In genomic region chrX:153500047-153500345, GRCm38 (mm10) we compare ENCODE assay signal across 10 mouse cellular contexts. TPM values are rescaled to one million over a fixed set of nuclear protein-coding genes. Genes with fewer than 3 reads are reported as not detected.
A peak's percentile ranks its signal among the peaks of the same experiment; 100 is the strongest.
DNase-seq lines count a peak whose midpoint lies in the region; ATAC-seq and TF ChIP-seq lines count a peak whose summit lies in the region.
"Had no signal": no experiment of that assay in that cellular context is flagged by ENCODE, and none has a peak within 500 bp of the region (broad histone marks: within the 10 kb centered on the region; RNA-seq: fewer than 3 reads in every experiment).

No protein-coding gene starts in this region.

- peak; percentile 16 for DNase-seq in gastrocnemius, adult 2 months
- DNase-seq in gastrocnemius, postnatal 4 days (ENCODE audit: low spot score in 2 of 2) = no peak
- peak; percentile 8 for DNase-seq in right cerebral cortex, postnatal 14 days
- no peak for DNase-seq in right cerebral cortex, postnatal 4 days
- DNase-seq in liver, embryonic 14.5 days (ENCODE audit: low read depth in 3 of 3, low spot score in 3 of 3) = no peak
- DNase-seq in cerebellum, adult 11-12 months = no peak
- no peak for DNase-seq in cerebellum, adult 8-10 months

- H3K9me3 ChIP-seq in heart, embryonic 15.5 days (replicated peaks) = no peaks in the 10 kb centered on the region
- H3K9me3 ChIP-seq in liver, embryonic 14.5 days (ENCODE audit: control insufficient read depth, low read length) = no peaks in the 10 kb centered on the region

- no peak overlapping the region for H3K27ac ChIP-seq in gastrocnemius, adult 2 months
- H3K27ac ChIP-seq in heart, embryonic 15.5 days = no peak overlapping the region
- no peak overlapping the region for H3K27ac ChIP-seq in liver, embryonic 14.5 days

- intact Hi-C loops in gastrocnemius, adult 2 months (cut with DNase I) = no loop called here

- H3K36me3 ChIP-seq in heart, embryonic 15.5 days = no peaks in the 10 kb centered on the region
- no peaks in the 10 kb centered on the region for H3K36me3 ChIP-seq in liver, embryonic 14.5 days (replicated peaks; ENCODE audit: control insufficient read depth, insufficient read depth, low read depth)

- peaks cover 6% of the 10 kb centered on the region for H3K4me1 ChIP-seq in heart, embryonic 15.5 days (replicated peaks)
- no peaks in the 10 kb centered on the region for H3K4me1 ChIP-seq in liver, embryonic 14.5 days (replicated peaks; ENCODE audit: control insufficient read depth in 2 of 2, insufficient read depth in 2 of 2, low read length in 1 of 2)

- no peak for ATAC-seq in heart, embryonic 15.5 days (replicated peaks; ENCODE audit: insufficient number of reproducible peaks, insufficient read depth, low FRiP score, low read depth)
- no peak for ATAC-seq in liver, embryonic 14.5 days (ENCODE audit: insufficient read depth)
- ATAC-seq: Patski had no signal

- 20% methylated on average over 12 of the region's 12 CpGs for WGBS in heart, embryonic 15.5 days
- 36% methylated on average over 12 of the region's 12 CpGs for WGBS in liver, embryonic 14.5 days (ENCODE audit: insufficient replicate concordance)

- peak overlapping the region; percentile 74 for H3K4me2 ChIP-seq in heart, embryonic 15.5 days
- peak overlapping the region; percentile 77 for H3K4me2 ChIP-seq in liver, embryonic 14.5 days (ENCODE audit: low read depth)

- peak overlapping the region; percentile 80; the same call in 1 of the 2 replicates for H3K9ac ChIP-seq in heart, embryonic 15.5 days
- no peak overlapping the region for H3K9ac ChIP-seq in liver, embryonic 14.5 days (replicated peaks)

- no peak for TF ChIP-seq EP300 in liver, embryonic 14.5 days (IDR thresholded peaks at IDR 0.05; ENCODE audit: low read depth)

- H3K4me3 ChIP-seq in gastrocnemius, adult 2 months = peak overlapping the region; percentile 81
- H3K4me3 ChIP-seq in heart, embryonic 15.5 days = peak overlapping the region; percentile 67
- peak overlapping the region; percentile 34 to 73; a peak in 3 of 4 replicates for H3K4me3 ChIP-seq in liver, embryonic 14.5 days (ENCODE audit: insufficient read depth in 1 of 2, low read depth in 2 of 2, low read length in 2 of 2)

- no peak for TF ChIP-seq CTCF in gastrocnemius, adult 2 months (IDR thresholded peaks at IDR 0.05)
- TF ChIP-seq CTCF in liver, embryonic 14.5 days (IDR thresholded peaks at IDR 0.05; ENCODE audit: low read depth) = no peak

- H3K27me3 ChIP-seq in heart, embryonic 15.5 days = no peaks in the 10 kb centered on the region
- H3K27me3 ChIP-seq in liver, embryonic 14.5 days (ENCODE audit: control insufficient read depth, insufficient read depth, low read length) = no peaks in the 10 kb centered on the region

RNA-seq across cellular contexts. Expression of gene Ubqln2, which starts 2.0 kb away (rescaled TPM):
- 10 to 100 TPM; 18.8 to 19.5 TPM for total RNA-seq in gastrocnemius, adult 2 months (2021)
- 10 to 100 TPM; 31.4 to 33.6 TPM for total RNA-seq in gastrocnemius, postnatal 4 days (2021)
- polyA plus RNA-seq in heart, embryonic 15.5 days (2015; fragmentation: Nextera tagmentation; extraction: Ambion mirVana) = 9.5 and 11.3 TPM in 2 replicates
- 7.2 and 8.7 TPM in 2 replicates for polyA plus RNA-seq in liver, embryonic 14.5 days (2012; rRNA removed)
- polyA plus RNA-seq in liver, embryonic 14.5 days (2014; fragmentation: Nextera tagmentation; extraction: Ambion mirVana) = 4.6 and 4.7 TPM in 2 replicates

RNA-seq across cellular contexts. Expression of gene Cypt3, which starts 58.4 kb away (rescaled TPM):
- total RNA-seq in gastrocnemius, adult 2 months (2021) = not detected
- not detected for total RNA-seq in gastrocnemius, postnatal 4 days (2021)
- not detected in 2 replicates for polyA plus RNA-seq in heart, embryonic 15.5 days (2015; fragmentation: Nextera tagmentation; extraction: Ambion mirVana)
- polyA plus RNA-seq in liver, embryonic 14.5 days (2012; rRNA removed) = not detected in 2 replicates
- polyA plus RNA-seq in liver, embryonic 14.5 days (2014; fragmentation: Nextera tagmentation; extraction: Ambion mirVana) = not detected in 2 replicates
- total RNA-seq: hematopoietic stem cell, adult 5-6 weeks had no signal
- polyA plus RNA-seq: Patski had no signal

Comparison
In these comparisons a context has a peak if more than half of its experiments do, and no peak if none do; other contexts are left out.
1. DNase-seq: peak in gastrocnemius, adult 2 months (single experiment) and right cerebral cortex, postnatal 14 days (single experiment); none in gastrocnemius, postnatal 4 days (0 of 2), right cerebral cortex, postnatal 4 days (single experiment), liver, embryonic 14.5 days (0 of 3), cerebellum, adult 11-12 months (single experiment) and cerebellum, adult 8-10 months (single experiment).
2. Peak in every context shown above with its lines, with median percentiles within 50 percentile points of each other: H3K4me3 ChIP-seq.